Mouse (Mus musculus): ENCODE data around the gene Mgam. TPM values are rescaled to one million over a fixed set of nuclear protein-coding genes. Genes with fewer than 3 reads are reported as not detected.

Mgam gene
- polyA plus RNA-seq, 1 experiment, result 362 TPM

GRCm38 (mm10) chr6:40783637-40784036, 155.0 kb downstream of the Mgam start:
- peaks cover 8% of the 10 kb centered on the region for H3K36me3 ChIP-seq (ENCODE audit: control insufficient read depth, insufficient read depth, low read length)
- 29% methylated on average over 1 of the region's 1 CpGs for WGBS
- H3K27me3 ChIP-seq (ENCODE audit: control insufficient read depth, insufficient read depth, low read length), result no peaks in the 10 kb centered on the region
- peak overlapping the region; percentile 96 for H3K27ac ChIP-seq (ENCODE audit: insufficient read depth, low read depth, low read length)
- peaks cover 11% of the 10 kb centered on the region; the same call in 1 of the 2 replicates for H3K4me1 ChIP-seq (ENCODE audit: control insufficient read depth, insufficient read depth, insufficient read length, low read length)
- TF ChIP-seq CTCF (IDR thresholded peaks at IDR 0.05; ENCODE audit: extremely low read depth, insufficient read length, insufficient replicate concordance, low read depth, low read length) (no peak), POLR2A (IDR thresholded peaks at IDR 0.05; ENCODE audit: low read depth, low read length) (no peak)
- no peak overlapping the region for H3K4me3 ChIP-seq (ENCODE audit: low read depth, low read length)

- H3K36me3 ChIP-seq (ENCODE audit: control insufficient read depth, insufficient read depth, low read length), result peaks cover 10% of the 10 kb centered on the region
- H3K27ac ChIP-seq (ENCODE audit: insufficient read depth, low read depth, low read length), result peak overlapping the region; percentile 96
- H3K27me3 ChIP-seq (ENCODE audit: control insufficient read depth, insufficient read depth, low read length), result no peaks in the 10 kb centered on the region
- 28% methylated on average over 3 of the region's 3 CpGs for WGBS
- peaks cover 11% of the 10 kb centered on the region; the same call in 1 of the 2 replicates for H3K4me1 ChIP-seq (ENCODE audit: control insufficient read depth, insufficient read depth, insufficient read length, low read length)
- TF ChIP-seq CTCF (IDR thresholded peaks at IDR 0.05; ENCODE audit: extremely low read depth, insufficient read length, insufficient replicate concordance, low read depth, low read length), result no peak
- TF ChIP-seq POLR2A (IDR thresholded peaks at IDR 0.05; ENCODE audit: low read depth, low read length), result no peak
- H3K4me3 ChIP-seq (ENCODE audit: low read depth, low read length), result no peak overlapping the region
Measured at GRCm38 (mm10) chr6:40784378-40784777, 155.7 kb downstream of the Mgam start.

- Histone ChIP-seq H3K4me3 (ENCODE audit: low read depth, low read length) (no peak overlapping the region), H3K27ac (ENCODE audit: insufficient read depth, low read depth, low read length) (peak overlapping the region; percentile 78)
- WGBS, result 24% methylated on average over 4 of the region's 4 CpGs
Measured at GRCm38 (mm10) chr6:40795077-40795812, 166.6 kb downstream of the Mgam start.

GRCm38 (mm10) chr6:40818237-40818902, 189.7 kb downstream of the Mgam start:
- Histone ChIP-seq H3K27ac (ENCODE audit: insufficient read depth, low read depth, low read length) (peak overlapping the region; percentile 82), H3K27me3 (ENCODE audit: control insufficient read depth, insufficient read depth, low read length) (no peaks in the 10 kb centered on the region), H3K36me3 (ENCODE audit: control insufficient read depth, insufficient read depth, low read length) (peaks cover 17% of the 10 kb centered on the region), H3K4me3 (ENCODE audit: low read depth, low read length) (no peak overlapping the region), H3K4me1 (ENCODE audit: control insufficient read depth, insufficient read depth, insufficient read length, low read length) (peaks cover 3% of the 10 kb centered on the region; the same call in 1 of the 2 replicates)
- WGBS, result 29% methylated on average over 5 of the region's 5 CpGs
- TF ChIP-seq CTCF (IDR thresholded peaks at IDR 0.05; ENCODE audit: extremely low read depth, insufficient read length, insufficient replicate concordance, low read depth, low read length), result no peak
- no peak for TF ChIP-seq POLR2A (IDR thresholded peaks at IDR 0.05; ENCODE audit: low read depth, low read length)

More at GRCm38 (mm10) chr6:40795077-40795812, 166.6 kb downstream of the Mgam start:
- peaks cover 6% of the 10 kb centered on the region; the same call in 1 of the 2 replicates for H3K4me1 ChIP-seq (ENCODE audit: control insufficient read depth, insufficient read depth, insufficient read length, low read length)
- no peak for TF ChIP-seq POLR2A (IDR thresholded peaks at IDR 0.05; ENCODE audit: low read depth, low read length)
- no peak for TF ChIP-seq CTCF (IDR thresholded peaks at IDR 0.05; ENCODE audit: extremely low read depth, insufficient read length, insufficient replicate concordance, low read depth, low read length)
- no peaks in the 10 kb centered on the region for H3K27me3 ChIP-seq (ENCODE audit: control insufficient read depth, insufficient read depth, low read length)
- H3K36me3 ChIP-seq (ENCODE audit: control insufficient read depth, insufficient read depth, low read length), result peaks cover 28% of the 10 kb centered on the region

Other genes with a start within 250 kb of the Mgam start
- 2.9 TPM in 2 replicates for gene E330009J07Rik, start 192.7 kb upstream of the Mgam start, polyA plus RNA-seq (2012; rRNA removed)
- not detected in 2 replicates for gene Wee2, start 189.7 kb upstream of the Mgam start, polyA plus RNA-seq (2012; rRNA removed)
- 2.2 and 3.3 TPM in 2 replicates for gene Ssbp1, start 157.5 kb upstream of the Mgam start, polyA plus RNA-seq (2012; rRNA removed)
- not detected in 2 replicates for gene Tas2r137, start 137.6 kb upstream of the Mgam start, polyA plus RNA-seq (2012; rRNA removed)
- not detected in 2 replicates for gene Tas2r108, start 135.3 kb upstream of the Mgam start, polyA plus RNA-seq (2012; rRNA removed)
- not detected in 2 replicates for gene Prss37, start 109.3 kb upstream of the Mgam start, polyA plus RNA-seq (2012; rRNA removed)
- gene Olfr461, start 73.8 kb upstream of the Mgam start, polyA plus RNA-seq (2012; rRNA removed), result not detected in 2 replicates
- gene Olfr460, start 59.3 kb upstream of the Mgam start, polyA plus RNA-seq (2012; rRNA removed), result not detected in 2 replicates
- 0.06 and 0.11 TPM in 2 replicates for gene Clec5a, start 43.0 kb upstream of the Mgam start, polyA plus RNA-seq (2012; rRNA removed)
- gene Tas2r138, start 15.5 kb upstream of the Mgam start, polyA plus RNA-seq (2012; rRNA removed), result not detected in 2 replicates

Data from small intestine, adult 2 months (tissue).